Mouse (Mus musculus): Measurements from ENCODE around the gene Spock1.

- TF ChIP-seq CTCF (IDR thresholded peaks at IDR 0.05; ENCODE audit: extremely low read depth, insufficient read length, insufficient replicate concordance, low read depth, low read length) (no peak), POLR2A (IDR thresholded peaks at IDR 0.05; ENCODE audit: low read depth, low read length) (no peak)
These were observed 339.7 kb downstream of the Spock1 start for GRCm38 (mm10) chr13:57568404-57568803.

Data from small intestine, adult 2 months (tissue).